Mouse (Mus musculus): ENCODE results near the gene Trpm3.

The Trpm3 gene

DNA sequence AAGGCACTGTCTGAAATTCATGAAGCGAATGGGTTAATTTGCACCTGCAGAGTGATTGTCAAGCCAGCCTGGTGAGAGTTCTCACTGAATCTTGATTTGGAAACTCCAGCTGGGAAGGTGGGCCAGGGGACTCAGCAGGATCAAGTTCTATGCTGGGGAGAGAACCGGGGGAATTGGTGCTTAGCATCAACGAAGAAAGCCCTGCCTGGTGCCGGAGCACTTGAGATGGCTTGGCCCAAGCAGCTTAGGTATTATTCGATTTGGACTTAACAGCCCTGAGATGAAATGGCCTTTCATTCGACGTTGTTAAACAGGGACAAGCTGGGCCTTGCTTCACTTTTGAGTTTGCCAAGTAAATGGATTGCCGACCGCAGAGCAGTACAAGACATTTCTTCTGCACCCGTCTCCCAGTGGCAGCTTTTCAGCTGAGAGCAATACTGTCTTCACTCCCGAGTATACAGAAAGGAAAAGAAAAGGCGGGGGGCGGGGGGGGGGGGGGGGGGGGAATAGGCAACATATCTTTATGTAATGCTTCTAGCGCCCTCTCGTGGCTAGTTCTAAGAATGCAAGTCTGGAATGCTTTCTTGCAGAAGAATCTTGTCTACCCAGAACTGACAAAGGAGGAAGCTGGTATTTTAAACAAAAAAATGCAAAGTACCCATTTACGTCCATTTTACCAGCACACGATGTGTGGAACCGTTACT, 165.3 kb downstream of the Trpm3 start:
- peak; percentile 41 to 60 for DNase-seq (ENCODE audit: low spot score in 2 of 2)

DNA sequence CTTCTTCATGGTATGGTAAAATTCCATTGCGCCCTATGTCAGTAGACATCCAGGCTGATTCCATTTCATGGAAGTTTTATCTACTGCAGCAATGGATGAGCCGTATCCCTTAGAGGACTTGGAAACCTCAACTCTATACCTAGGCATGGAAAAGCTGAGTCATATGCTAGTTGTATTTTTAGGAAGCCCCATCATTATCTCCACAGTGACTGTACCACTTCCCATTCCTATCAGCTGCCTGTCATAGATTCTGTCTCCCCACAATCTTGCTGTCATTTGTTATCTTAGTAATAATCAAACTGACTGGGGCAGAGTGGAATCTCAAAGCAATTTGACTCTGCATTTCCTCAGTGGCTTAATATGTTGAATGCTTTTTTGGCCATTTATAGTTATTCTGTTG, 169.2 kb downstream of the Trpm3 start:
- DNase-seq (ENCODE audit: low spot score in 2 of 2), result no peak

DNA sequence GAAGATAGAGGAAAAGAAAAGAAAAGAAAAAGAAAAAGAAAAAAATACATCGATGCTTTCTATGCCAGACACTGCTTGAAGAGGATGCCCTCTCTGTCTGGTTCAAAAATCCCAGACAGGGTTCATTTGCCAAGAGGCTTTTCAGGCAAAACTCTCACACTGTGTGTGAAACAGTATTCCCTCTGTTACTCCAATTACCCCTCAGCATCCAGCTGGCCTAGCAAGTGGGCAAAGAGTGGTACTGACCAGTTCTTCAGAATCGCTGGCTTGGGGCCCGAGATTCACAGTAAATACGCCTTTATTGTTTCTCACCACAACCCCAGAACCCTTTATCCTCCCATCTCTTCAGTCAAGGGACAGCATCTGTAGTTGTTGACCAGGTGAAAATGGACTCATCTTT, 178.5 kb downstream of the Trpm3 start:
- no peak for DNase-seq (ENCODE audit: low spot score in 2 of 2)

DNA sequence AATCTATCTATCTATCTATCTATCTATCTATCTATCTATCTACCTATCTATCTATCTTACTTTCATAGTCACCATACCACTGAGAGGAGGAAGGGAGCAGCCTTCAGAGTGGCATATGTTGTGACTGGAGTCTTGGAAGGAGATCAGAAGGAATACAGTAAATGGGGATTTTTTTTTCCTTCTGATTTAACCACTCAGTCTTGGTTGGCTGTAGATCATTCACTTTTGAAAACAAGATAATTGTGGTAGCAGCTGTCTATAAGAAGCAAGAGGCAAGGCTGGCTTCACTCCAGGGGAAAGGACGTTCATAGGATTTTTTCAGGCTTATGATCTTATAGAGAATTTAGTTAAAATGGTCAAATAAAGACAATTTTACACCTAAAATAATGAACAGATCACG, 188.0 kb downstream of the Trpm3 start:
- DNase-seq (ENCODE audit: low spot score in 2 of 2), result no peak

DNA sequence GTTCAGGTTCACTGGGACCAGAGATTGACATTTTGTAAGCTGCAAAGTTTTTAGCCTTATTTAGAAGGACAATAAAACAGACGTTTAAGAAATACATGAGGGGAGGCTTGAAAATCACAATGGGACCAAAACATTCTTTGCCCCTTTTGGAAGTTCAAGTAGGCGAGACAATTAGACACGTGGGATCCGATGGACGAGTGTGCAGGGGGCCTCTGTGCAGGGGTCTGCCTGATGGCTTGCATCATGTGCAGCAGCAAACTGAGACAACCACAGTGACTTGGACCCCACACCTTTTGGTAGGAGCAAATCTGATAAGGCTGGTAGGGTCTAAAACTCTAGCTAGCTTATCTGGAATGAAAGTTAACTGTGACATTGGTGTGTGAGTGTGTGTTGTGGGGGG, 188.4 kb downstream of the Trpm3 start:
- no peak for DNase-seq (ENCODE audit: low spot score in 2 of 2)

DNA sequence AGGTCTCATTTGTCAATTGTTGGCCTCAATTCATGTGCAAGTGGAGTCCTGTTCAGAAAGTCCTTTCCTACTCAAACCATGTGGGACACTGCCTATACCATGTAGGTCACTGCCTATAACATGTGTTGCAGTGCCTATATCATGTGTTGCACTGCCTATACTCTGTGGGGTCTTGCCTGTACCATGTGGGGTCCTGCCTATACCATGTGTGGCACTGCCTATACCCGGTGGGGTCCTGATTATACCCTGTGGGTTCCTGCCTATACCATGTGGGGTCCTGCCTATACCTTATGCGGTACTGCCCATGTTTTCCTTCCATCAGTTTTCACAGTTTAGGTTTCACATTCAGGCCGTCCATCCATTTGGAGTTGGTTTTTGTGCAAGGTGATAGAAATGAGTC, 197.4 kb downstream of the Trpm3 start:
- no peak for DNase-seq (ENCODE audit: low spot score in 2 of 2)

DNA sequence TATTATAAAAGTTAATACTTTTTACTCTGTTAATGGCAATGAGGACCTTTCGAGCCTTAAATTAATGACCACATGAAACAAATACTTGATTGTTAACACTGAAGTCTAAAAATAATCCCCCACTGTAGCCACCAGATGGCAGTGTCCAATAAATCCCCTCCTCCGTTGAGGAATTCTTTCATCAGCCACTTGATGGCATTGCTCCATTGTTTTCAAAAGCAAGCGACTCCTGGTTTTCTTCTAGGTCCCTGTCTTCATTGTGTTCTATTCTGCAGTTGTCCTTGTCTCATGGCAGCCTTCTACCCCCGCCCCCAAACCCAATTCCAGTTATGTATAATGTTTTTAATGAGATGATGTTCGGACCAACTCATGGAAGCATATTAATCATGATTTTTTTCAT, 198.6 kb downstream of the Trpm3 start:
- DNase-seq (ENCODE audit: low spot score in 2 of 2), result no peak

DNA sequence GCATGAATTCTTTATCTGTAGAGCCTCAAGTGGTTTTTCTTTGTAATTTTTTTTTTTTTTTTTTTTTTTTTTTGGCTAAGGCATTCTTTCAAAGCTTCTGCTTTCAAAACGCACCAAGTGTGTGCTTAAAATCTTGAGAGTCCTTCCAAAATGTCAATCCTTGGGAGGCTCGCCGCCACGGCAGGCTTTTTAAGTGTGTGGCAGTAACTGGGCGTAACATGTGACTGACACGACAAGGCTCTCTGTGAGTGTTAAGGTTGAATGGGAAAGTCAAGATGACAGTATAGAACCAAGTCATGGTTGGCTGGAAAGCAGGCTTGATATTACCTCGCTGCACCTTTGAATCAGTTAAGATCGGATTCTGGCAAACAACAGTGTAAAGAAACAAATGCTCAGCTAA, 200.1 kb downstream of the Trpm3 start:
- DNase-seq (ENCODE audit: low spot score in 2 of 2), result no peak

DNA sequence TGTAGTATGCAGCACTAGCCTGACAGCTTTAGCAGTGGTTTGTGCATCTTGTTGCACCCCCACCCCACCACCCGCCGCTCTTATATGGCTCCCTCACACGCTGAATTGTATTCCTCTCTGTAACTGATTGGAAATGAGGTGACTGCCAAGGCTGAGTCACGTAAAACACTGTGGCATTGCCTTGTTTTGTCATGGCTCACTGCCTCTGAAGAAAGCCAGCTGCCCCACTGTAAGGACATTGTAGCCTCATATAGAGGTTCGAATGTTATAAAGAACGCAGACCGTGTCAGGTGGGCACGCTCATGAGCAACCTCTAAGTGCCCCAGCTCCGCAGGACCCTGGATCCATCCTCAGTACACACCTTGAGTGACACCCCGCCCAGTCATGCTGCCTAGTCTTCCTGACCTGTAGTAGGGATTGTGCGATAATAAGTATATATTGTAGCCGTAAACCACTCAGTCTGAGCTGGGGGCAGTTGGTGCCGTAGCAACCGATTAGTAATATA, 215.2 kb downstream of the Trpm3 start:
- no peak for DNase-seq (ENCODE audit: low spot score in 2 of 2)

DNA sequence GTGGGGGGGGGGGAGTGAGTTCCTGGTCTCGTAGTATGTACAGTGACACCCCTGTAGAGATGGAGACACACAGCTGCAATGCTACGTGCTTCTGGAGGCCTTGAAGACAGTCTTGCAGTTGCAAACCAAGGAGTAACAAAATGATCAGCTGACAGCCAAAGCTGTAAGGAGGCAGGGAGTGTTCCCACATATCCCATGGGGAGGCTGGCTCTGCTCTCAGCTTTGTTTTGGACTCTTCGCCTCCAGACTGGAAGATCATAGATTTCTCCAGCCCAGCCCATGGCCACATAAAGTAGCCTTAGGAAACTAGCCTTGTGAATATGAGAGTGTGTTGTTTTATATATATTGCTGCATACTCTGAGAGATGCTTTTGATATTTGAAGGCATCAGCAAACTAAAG, 248.0 kb downstream of the Trpm3 start:
- DNase-seq (ENCODE audit: low spot score in 2 of 2), result no peak

DNA sequence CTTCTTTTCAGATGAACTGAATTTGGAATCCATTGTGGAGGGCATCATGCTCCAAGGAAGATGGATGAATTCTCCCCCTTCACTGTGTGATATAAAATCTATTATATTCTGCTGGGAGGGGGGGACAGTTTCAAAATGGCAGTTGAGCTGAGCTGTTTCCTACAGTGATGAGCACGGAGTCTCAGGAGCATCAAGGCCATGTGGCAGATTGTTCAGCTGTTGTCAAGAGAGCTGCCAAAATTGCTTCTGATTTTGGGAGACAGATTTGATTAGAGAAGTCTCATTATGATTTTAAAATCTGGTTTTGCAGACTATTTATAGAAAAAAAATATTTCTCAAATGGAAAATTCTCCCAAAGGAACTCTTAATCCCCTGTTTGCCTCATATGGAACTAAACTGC, 255.9 kb downstream of the Trpm3 start:
- no peak for DNase-seq (ENCODE audit: low spot score in 2 of 2)

DNA sequence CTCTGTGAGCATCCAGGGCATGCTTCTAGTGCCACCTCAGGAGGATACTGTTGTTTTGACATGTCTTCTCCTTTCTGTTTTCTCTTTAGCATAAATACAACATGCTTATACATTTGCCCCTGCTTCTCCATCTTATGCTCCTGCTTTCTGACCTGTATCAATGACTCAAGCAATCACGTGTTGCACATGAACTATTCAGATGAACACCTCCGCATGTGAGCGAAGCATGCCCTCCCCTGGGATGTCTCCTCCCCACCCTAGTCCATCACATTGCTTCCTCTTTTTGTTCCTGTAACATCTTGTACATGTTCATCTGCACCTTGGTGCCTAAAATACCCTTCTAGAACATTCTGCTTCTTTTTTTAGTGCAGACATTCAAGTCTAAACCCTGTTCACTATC, 265.2 kb downstream of the Trpm3 start:
- DNase-seq (ENCODE audit: low spot score in 2 of 2), result peak in 1 of 2 experiments; percentile 1

DNA sequence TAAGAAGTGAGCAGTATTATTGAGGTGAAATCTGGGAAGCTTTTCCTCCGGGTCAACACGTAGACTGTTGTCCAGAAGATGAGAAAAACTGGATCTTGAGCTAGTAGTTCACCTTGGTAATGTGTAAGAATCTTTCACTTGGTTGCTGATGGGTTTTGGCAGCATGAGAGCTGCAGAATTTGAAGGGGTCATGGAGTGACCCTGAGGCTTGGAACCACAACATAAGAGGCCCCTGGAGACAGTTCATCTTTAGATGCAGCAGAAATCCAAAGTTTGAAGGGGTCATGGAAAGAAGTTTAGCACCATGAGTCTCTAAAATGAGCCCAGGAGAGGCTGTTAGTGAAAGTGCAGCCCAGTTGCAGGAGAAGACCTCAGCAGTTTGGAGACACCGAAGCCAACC, 279.4 kb downstream of the Trpm3 start:
- no peak for DNase-seq (ENCODE audit: low spot score in 2 of 2)

DNA sequence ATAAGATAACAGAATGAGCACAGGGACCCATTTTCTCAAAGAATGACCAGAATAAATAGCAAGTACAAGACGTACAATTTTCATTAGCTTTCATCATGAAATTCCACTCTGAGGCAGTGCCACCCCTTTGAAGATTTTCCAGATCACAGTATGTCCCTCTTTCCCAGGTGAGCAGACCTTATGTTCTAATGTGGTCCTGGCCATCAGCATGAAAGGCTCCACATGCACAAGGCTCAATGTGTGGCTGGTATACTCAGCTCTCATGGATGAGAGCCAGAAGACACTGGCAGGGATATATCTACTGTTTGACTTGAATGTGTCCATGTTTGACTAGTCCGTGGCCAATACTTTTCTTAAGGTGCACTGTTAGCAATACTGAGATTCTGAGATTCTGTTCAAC, 298.4 kb downstream of the Trpm3 start:
- DNase-seq (ENCODE audit: low spot score in 2 of 2), result no peak

DNA sequence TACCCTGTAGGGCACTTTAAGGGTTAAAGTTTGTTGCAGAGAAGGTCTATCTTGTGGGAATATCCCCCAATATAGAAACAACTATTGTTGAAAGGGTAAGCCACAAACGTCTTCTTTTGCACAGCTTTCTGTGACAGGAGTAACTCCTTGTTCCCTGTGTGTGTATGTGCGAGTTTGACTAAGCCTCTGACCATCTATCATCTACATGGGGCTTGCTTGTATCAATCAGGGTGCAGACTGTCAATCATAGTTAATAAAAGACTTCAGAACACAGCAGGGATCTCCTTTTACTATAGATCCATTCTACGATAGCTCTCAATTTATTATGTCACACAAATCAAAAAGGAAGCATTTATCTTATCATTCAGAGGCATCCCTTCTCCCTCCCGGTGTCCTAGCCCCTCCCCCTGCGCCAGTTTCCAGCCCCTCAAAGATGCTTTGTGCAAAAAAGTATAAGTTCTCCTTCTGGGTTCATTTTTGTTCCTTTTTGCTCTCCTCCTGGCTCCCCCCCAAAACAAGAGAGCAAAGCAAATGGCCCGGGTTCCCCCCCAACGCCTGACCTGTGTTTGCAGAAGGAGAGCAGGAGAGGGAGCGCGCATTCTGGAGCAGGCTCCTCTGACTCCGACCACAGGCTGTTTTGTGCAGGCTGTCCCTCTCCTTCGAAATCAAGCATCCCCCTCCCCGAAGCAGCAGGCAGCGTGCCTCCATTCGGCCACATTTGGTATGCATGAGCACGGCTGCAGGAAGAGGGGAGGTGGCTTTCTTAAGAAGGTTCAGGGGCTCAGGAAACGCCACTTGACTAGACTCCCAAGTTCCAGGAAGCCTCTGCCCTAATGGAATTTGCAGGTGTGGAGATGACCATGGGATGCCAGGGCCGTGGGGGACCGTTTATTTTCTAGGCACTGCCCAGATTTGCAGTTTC, 308.8 kb downstream of the Trpm3 start:
- DNase-seq (ENCODE audit: low spot score in 2 of 2), result no peak

DNA sequence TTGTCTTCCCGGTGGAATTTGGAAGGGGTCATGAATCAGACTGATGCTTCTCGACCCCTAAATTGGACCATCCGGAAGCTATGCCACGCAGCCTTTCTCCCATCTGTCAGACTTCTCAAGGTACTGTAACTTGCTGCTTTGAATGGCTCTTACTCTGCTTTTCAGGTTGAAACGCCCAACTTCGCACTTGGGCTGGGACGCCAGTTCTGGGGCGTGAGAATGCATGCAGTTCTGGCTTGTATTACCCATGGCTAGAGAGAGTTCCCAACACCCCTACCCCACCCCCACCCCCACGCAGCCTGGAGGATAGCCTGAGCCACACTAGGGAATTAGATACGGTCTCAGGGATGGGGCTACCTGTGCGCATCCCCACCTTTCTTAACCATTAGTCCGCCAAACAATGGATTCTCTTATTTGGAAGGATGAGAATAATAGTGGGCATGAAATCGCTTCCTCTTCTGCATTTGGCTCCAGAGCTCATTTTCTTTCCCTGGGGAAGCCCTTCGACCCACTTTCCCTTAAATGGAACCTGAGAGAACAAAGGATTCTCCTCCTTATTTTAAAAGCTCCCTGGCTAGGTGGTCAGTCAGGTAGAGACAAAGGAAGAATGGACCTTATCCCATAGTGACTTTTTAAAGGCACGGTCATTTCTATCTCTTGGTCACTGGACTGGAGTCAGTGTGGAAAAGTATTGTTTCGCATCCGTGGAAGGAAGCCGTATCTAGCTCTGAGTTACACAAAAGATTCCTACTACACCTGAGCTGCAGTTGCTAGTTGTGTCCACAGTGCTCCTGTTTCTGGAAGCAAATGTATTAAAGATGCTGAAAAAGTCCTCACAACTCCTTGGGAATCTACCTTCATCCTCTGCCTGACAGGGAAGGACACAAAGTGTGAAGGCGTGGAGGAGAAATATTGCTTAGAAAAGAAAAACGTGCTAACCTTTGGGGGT, 309.8 kb downstream of the Trpm3 start:
- DNase-seq (ENCODE audit: low spot score in 2 of 2), result no peak

DNA sequence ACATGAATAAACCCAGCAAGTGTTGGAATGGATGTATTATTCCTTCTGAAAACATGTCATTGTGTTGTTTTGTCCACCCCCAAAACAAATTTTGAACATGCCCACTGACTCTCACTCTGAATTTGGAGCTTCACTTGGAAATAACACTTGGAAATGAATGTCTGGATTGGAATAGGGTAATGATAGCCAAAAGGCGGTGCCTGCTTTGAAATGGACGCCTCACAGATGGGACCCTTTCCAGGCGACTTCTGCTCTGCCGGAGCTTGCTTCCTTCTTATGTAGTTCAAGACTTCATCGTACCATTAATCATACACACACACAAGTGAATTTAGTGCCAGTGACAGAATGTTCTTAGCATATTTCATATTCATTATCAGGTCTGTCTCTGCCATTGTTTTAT, 312.4 kb downstream of the Trpm3 start:
- no peak for DNase-seq (ENCODE audit: low spot score in 2 of 2)

DNA sequence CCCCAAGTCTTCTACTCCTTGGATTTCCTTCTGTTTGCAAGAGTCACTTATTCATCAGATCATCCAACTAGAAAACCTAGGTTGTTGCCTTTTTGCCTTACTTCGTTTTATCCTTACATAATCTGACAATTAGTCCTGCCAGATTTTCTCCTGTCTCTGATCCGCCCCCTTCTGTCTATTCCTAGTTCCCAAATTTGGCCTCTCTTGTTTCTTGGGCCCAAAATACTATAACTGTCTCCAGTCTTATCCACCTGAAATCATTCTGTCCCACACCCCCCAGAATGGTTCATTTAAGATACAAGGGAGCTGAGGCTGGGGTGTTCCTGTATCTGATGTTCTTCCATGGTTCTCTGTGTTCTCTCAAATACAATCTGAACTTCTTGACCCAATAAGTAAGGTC, 318.1 kb downstream of the Trpm3 start:
- DNase-seq (ENCODE audit: low spot score in 2 of 2), result no peak

DNA sequence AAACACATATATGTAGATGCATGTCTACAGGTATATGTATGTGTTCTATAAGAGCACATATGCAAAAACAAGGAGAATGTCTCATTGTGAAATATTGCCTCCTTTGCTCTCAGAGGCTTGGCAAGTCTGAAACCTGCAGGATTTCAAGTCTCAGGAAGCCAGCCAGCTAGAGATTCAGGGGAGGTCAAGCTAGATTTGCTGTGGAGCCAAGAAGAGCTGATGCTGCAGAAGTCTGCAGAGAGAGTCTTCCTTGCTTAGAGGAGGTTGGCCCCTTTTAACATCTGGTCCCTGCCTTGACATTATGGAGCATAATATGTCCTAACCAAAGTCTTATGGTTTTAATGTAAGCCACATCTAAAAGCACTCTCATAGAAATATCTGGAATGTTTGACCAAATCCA, 323.2 kb downstream of the Trpm3 start:
- no peak for DNase-seq (ENCODE audit: low spot score in 2 of 2)

DNA sequence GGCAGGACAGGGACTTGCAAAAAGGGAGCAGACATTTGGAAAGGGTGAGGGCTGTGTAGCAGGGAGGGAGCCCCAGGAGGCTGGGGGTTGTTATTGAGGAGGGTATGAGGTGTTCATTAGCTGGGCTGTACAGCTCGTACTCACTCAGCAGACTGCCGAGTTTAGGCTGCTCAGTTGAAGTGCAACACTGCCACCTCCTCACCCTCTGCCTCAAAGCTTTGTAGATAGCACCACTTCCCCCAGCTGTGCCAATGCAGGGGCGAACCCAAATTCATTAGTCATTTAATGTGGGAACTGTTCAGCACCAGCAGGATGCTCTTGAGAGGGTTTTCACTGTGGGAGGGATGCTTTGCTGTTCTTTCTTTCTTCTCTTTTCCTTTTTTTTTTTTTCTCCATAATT, 324.7 kb downstream of the Trpm3 start:
- DNase-seq (ENCODE audit: low spot score in 2 of 2), result no peak

DNA sequence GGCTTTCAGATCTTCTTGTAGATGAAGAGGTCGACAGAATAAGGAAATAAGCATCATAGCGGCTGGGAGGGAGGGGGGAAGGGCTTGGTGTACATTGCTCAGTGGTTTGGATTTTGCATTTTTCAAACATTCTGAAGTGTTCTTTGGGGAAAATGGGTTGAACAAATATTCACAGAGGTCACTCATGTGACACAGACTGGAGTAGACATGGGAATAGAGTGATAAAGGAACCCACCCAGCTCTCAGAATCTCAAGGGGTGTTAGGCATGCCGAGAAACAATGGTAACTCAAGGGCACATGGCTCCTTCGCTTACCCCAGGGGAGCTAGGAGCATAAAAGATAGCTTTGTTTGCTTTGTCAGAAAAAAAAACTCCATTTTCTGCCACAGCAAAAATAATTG, 330.8 kb downstream of the Trpm3 start:
- no peak for DNase-seq (ENCODE audit: low spot score in 2 of 2)

Measured in natural killer cell, adult 2 months (primary cell).